Mouse (Mus musculus) adrenal gland, adult (tissue): Measurements from ENCODE around the gene Itpripl2.

Source experiments
- DNase-seq, 2 experiments: peaks; one replicate each; pipeline ENCODE4 v3.0.0; 2022 to 2023; ENCODE audit warnings: low spot score in 1 of 2; ENCODE audit not compliant: inconsistent age in 2 of 2

Itpripl2 gene

GRCm38 (mm10) chr7:118488060-118488664 is 3.6 kb downstream of the Itpripl2 start:
- DNase-seq, result peak in 1 of 2 experiments; percentile 37

- DNase-seq, result no peak
These were observed 4.9 kb downstream of the Itpripl2 start for GRCm38 (mm10) chr7:118486917-118487316.

GRCm38 (mm10) chr7:118483996-118484395 is 7.8 kb downstream of the Itpripl2 start:
- no peak for DNase-seq

GRCm38 (mm10) chr7:118482001-118482400 is 9.8 kb downstream of the Itpripl2 start:
- DNase-seq, result no peak

- DNase-seq, result peak in 1 of 2 experiments; percentile 29
These were observed 10.5 kb downstream of the Itpripl2 start for GRCm38 (mm10) chr7:118481047-118481810.

- DNase-seq, result no peak
These were observed 11.5 kb downstream of the Itpripl2 start for GRCm38 (mm10) chr7:118480160-118480709.

GRCm38 (mm10) chr7:118478835-118479312 is 12.9 kb downstream of the Itpripl2 start:
- DNase-seq, result peak; percentile 39 to 67

- no peak for DNase-seq
These were observed 15.3 kb downstream of the Itpripl2 start for GRCm38 (mm10) chr7:118476428-118476827.

GRCm38 (mm10) chr7:118475008-118475705 is 16.6 kb downstream of the Itpripl2 start:
- DNase-seq, result no peak

GRCm38 (mm10) chr7:118472886-118473285 is 18.9 kb downstream of the Itpripl2 start:
- no peak for DNase-seq

- DNase-seq, result no peak
These were observed 23.7 kb downstream of the Itpripl2 start for GRCm38 (mm10) chr7:118468060-118468459.

- no peak for DNase-seq
These were observed 27.3 kb downstream of the Itpripl2 start for GRCm38 (mm10) chr7:118464432-118464831.

- DNase-seq, result peak in 1 of 2 experiments; percentile 34
These were observed 28.7 kb downstream of the Itpripl2 start for GRCm38 (mm10) chr7:118462818-118463762.

GRCm38 (mm10) chr7:118461400-118462136 is 30.2 kb downstream of the Itpripl2 start:
- DNase-seq, result no peak

GRCm38 (mm10) chr7:118453722-118454121 is 38.1 kb downstream of the Itpripl2 start:
- no peak for DNase-seq

- DNase-seq, result no peak
These were observed 38.8 kb downstream of the Itpripl2 start for GRCm38 (mm10) chr7:118452940-118453339.

GRCm38 (mm10) chr7:118448134-118448967 is 43.4 kb downstream of the Itpripl2 start, which contains the start of gene Syt17:
TSS of gene Syt17 (minus strand) at chr7:118448222.
- DNase-seq, result peak; percentile 70 to 93

GRCm38 (mm10) chr7:118447291-118448133 is 44.3 kb downstream of the Itpripl2 start:
- DNase-seq, result peak; percentile 33 to 70
